Comparison of ENCODE assay signal across 8 mouse cellular contexts in genomic region chr5:24364508-24364907, GRCm38 (mm10). TPM values are rescaled to one million over a fixed set of nuclear protein-coding genes. Genes with fewer than 3 reads are reported as not detected.
DNase-seq lines count a peak whose midpoint lies in the region; ATAC-seq and TF ChIP-seq lines count a peak whose summit lies in the region.

TSS of gene Nos3 (plus strand) at chr5:24364810.

- H3K9me3 ChIP-seq in hindbrain, embryonic 15.5 days = no peaks in the 10 kb centered on the region
- H3K9me3 ChIP-seq in liver, embryonic 13.5 days (replicated peaks) = no peaks in the 10 kb centered on the region

- peak within 1 kb of the TSS; percentile 21; the same call in 1 of the 2 replicates for H3K9ac ChIP-seq in hindbrain, embryonic 15.5 days
- H3K9ac ChIP-seq in liver, embryonic 13.5 days = 0 out of 2 replicates have a peak within 1 kb of the TSS, but pooled peaks have one; percentile 0

- no peak for TF ChIP-seq CTCF in gastrocnemius, adult 2 months (IDR thresholded peaks at IDR 0.05)

- peak within 1 kb of the TSS; percentile 86 for H3K27ac ChIP-seq in gastrocnemius, adult 2 months
- peak within 1 kb of the TSS; percentile 30; the same call in 1 of the 2 replicates for H3K27ac ChIP-seq in hindbrain, embryonic 15.5 days (replicated peaks)
- H3K27ac ChIP-seq in liver, embryonic 13.5 days = peak within 1 kb of the TSS; percentile 29

- intact Hi-C loops in gastrocnemius, adult 2 months (cut with DNase I) = no loop called here

- H3K27me3 ChIP-seq in hindbrain, embryonic 15.5 days = no peaks in the 10 kb centered on the region
- H3K27me3 ChIP-seq in liver, embryonic 13.5 days = peaks cover 47% of the 10 kb centered on the region

- ATAC-seq in hindbrain, embryonic 15.5 days (ENCODE audit: low FRiP score, low read depth) = no peak
- ATAC-seq in liver, embryonic 13.5 days (ENCODE audit: low read depth) = no peak

- H3K4me2 ChIP-seq in hindbrain, embryonic 15.5 days = no peak within 1 kb of the TSS
- peak within 1 kb of the TSS; percentile 21; the same call in 1 of the 2 replicates for H3K4me2 ChIP-seq in liver, embryonic 13.5 days

- no peaks in the 10 kb centered on the region for H3K36me3 ChIP-seq in hindbrain, embryonic 15.5 days
- H3K36me3 ChIP-seq in liver, embryonic 13.5 days = no peaks in the 10 kb centered on the region

- peak within 1 kb of the TSS; percentile 74 for H3K4me3 ChIP-seq in gastrocnemius, adult 2 months
- H3K4me3 ChIP-seq in hindbrain, embryonic 15.5 days = peak within 1 kb of the TSS; percentile 13
- H3K4me3 ChIP-seq in liver, embryonic 13.5 days (replicated peaks) = no peak within 1 kb of the TSS

- peaks cover 7% of the 10 kb centered on the region for H3K4me1 ChIP-seq in hindbrain, embryonic 15.5 days (replicated peaks)
- peaks cover 9% of the 10 kb centered on the region for H3K4me1 ChIP-seq in liver, embryonic 13.5 days (replicated peaks)

- 31% methylated on average over 12 of the region's 12 CpGs for WGBS in hindbrain, embryonic 15.5 days
- 33% methylated on average over 12 of the region's 12 CpGs for WGBS in liver, embryonic 13.5 days (ENCODE audit: insufficient replicate concordance)

- peak; percentile 53 for DNase-seq in adrenal gland, adult 2 months
- DNase-seq in adrenal gland, adult 18-20 months (ENCODE audit: low spot score in 2 of 2) = no peak
- DNase-seq in gastrocnemius, adult 2 months = peak; percentile 70
- DNase-seq in liver, embryonic 13.5 days = no peak
- no peak for DNase-seq in MN1 (ENCODE audit: low spot score)
- DNase-seq in thymus, postnatal 10 days (ENCODE audit: low spot score in 2 of 2) = no peak
- no peak for DNase-seq in B cell, adult 2 months

RNA-seq across cellular contexts. Expression of gene Nos3, which starts in this region (rescaled TPM):
- total RNA-seq in adrenal gland, adult 2 months (2021) = 10 to 100 TPM in 1 of 2 experiments, 1 to 10 TPM in 1; 8.5 to 13.6 TPM
- polyA plus RNA-seq in adrenal gland, adult 2 months (2012; rRNA removed) = 22.1 and 33.1 TPM in 2 replicates
- 10 to 100 TPM in 1 of 2 experiments, 1 to 10 TPM in 1; 9.1 to 16.3 TPM for total RNA-seq in adrenal gland, adult 18-20 months (2021)
- 1 to 10 TPM; 5.0 to 7.1 TPM for total RNA-seq in gastrocnemius, adult 2 months (2021)
- polyA plus RNA-seq in hindbrain, embryonic 15.5 days (2015; fragmentation: Nextera tagmentation; extraction: Ambion mirVana) = 9.6 and 10.7 TPM in 2 replicates
- 2.5 and 2.7 TPM in 2 replicates for polyA plus RNA-seq in liver, embryonic 13.5 days (2015; fragmentation: Nextera tagmentation; extraction: Ambion mirVana)

Comparison
In these comparisons a context has a peak if more than half of its experiments do, and no peak if none do; other contexts are left out.
1. DNase-seq: peak in adrenal gland, adult 2 months (single experiment) and gastrocnemius, adult 2 months (single experiment); none in adrenal gland, adult 18-20 months (0 of 2), liver, embryonic 13.5 days (single experiment), MN1 (single experiment), thymus, postnatal 10 days (0 of 2) and B cell, adult 2 months (0 of 2).
2. H3K27ac ChIP-seq: peak in every context shown above with its lines; median percentile 86 in gastrocnemius, adult 2 months; 30 in hindbrain, embryonic 15.5 days; 29 in liver, embryonic 13.5 days.